Mouse (Mus musculus) limb, embryonic 13.5 days (tissue): ENCODE measurements around the gene Tas2r135. TPM values are rescaled to one million over a fixed set of nuclear protein-coding genes. Genes with fewer than 3 reads are reported as not detected.

Experiments used
- ATAC-seq: fragments of 200-750 bp; cut with Nextera tagmentation; 2 replicates; pipeline ENCODE4 v1.8.0; 2017; ENCODE audit warnings: low read depth, moderate number of reproducible peaks, moderate TSS enrichment; ENCODE audit not compliant: low FRiP score
- H3K27ac ChIP-seq: fragments of 300-500 bp; sonication (generic); 2 replicates; pipeline ENCODE4 v1.5.1; 2015; ENCODE audit warnings: inconsistent platforms, mild to moderate bottlenecking, moderate library complexity
- H3K27me3 ChIP-seq: fragments of 300-500 bp; sonication (generic); 2 replicates; pipeline ENCODE4 v1.6.1; 2015; ENCODE audit warnings: mild to moderate bottlenecking, inconsistent platforms
- H3K36me3 ChIP-seq: fragments of 300-500 bp; sonication (generic); 2 replicates; pipeline ENCODE4 v1.6.1; 2015; ENCODE audit warnings: inconsistent platforms, mild to moderate bottlenecking, moderate library complexity
- H3K4me1 ChIP-seq: fragments of 300-500 bp; sonication (generic); 2 replicates; pipeline ENCODE4 v1.6.1; 2015; ENCODE audit warnings: inconsistent platforms
- H3K4me2 ChIP-seq: fragments of 300-500 bp; sonication (generic); replicated peaks from 2 replicates; pipeline ENCODE4 v1.6.1; 2015; ENCODE audit warnings: inconsistent platforms, mild to moderate bottlenecking, moderate library complexity
- H3K4me3 ChIP-seq: fragments of 300-500 bp; sonication (generic); 2 replicates; pipeline ENCODE4 v1.5.1; 2015; ENCODE audit warnings: moderate library complexity, mild to moderate bottlenecking, inconsistent platforms
- H3K9ac ChIP-seq: fragments of 300-500 bp; sonication (generic); 2 replicates; pipeline ENCODE4 v1.6.1; 2015; ENCODE audit warnings: mild to moderate bottlenecking, inconsistent platforms
- H3K9me3 ChIP-seq: fragments of 300-500 bp; sonication (generic); 2 replicates; pipeline ENCODE4 v1.6.1; 2016; ENCODE audit warnings: inconsistent platforms
- WGBS: fragments of 180-500 bp; shearing (Covaris S2); methylation state at CpG from one replicate; pipeline ENCODE4 v1.1.7; 2015; 5-methylcytosine and 5-hydroxymethylcytosine counted together
- polyA plus RNA-seq: library from polyadenylated mRNA; unstranded; fragments of >200 nt; fragmentation: Nextera tagmentation; extraction: Ambion mirVana; gene quantifications from 2 replicates; pipeline ENCODE4 v1.2.1, GENCODE M21; 2015

Gene Tas2r135
- polyA plus RNA-seq, 1 experiment from 2014 or later = not detected

DNA sequence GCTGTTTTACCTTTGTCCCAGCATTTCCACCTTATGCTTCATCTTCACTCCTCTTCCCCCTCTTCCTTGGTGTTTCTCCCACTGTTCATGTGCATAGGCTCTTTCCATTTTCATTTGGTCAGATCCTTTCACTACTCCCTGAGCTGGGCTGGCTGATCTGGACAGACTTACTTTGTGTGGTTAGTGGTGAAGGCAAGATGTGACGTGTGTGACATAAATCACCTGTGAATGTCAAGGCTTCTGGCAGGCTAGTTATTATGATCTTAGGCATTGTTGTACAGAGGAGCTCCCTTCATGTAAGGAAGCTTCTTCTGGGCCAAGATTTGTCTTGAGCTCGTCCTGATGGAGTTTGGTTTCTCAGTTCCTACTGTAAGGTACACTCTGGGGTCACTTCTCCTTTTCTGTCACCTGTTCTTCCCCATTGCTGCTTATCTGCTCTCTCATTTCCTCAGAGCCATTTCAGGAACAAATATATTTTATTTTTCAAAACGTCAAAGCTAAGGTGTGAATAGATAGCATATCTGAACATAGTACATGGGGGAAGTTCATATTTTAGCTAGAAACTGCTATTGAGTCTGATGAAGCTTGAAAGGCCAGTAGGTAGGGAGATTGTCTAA lies 8.1 kb upstream of the Tas2r135 start:
- H3K9ac ChIP-seq = no peak overlapping the region
- WGBS = 66% methylated on average over 3 of the region's 3 CpGs
- H3K4me2 ChIP-seq = no peak overlapping the region
- no peak for ATAC-seq
- no peaks in the 10 kb centered on the region for H3K27me3 ChIP-seq
- 0 out of 2 replicates have a peak, but pooled peaks cover under 1% of the 10 kb centered on the region for H3K4me1 ChIP-seq
- no peak overlapping the region for H3K4me3 ChIP-seq
- H3K27ac ChIP-seq = no peak overlapping the region
- H3K9me3 ChIP-seq = no peaks in the 10 kb centered on the region
- no peaks in the 10 kb centered on the region for H3K36me3 ChIP-seq

DNA sequence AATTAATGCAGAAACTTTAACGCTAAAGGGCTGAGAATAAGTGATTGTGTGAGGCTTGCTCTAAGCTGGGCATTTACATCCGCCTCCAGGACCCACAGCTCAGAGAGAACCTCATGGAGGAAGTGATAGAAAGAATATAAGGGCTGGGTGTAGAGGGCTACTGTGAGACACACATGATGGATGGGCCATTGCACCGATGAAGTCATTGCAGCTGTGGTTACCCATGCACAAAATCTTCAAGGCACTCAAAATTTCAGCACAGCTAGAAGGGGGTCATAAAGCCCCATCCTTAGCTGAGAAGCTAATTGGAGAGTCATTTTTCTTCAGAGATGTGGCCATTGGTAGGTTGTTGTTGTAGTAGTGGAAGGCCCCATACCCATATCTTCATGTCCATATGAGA lies 6.9 kb upstream of the Tas2r135 start:
- no peaks in the 10 kb centered on the region for H3K27me3 ChIP-seq
- 85% methylated on average over 3 of the region's 3 CpGs for WGBS
- H3K36me3 ChIP-seq = no peaks in the 10 kb centered on the region
- no peak overlapping the region for H3K4me3 ChIP-seq
- H3K9ac ChIP-seq = no peak overlapping the region
- H3K27ac ChIP-seq = no peak overlapping the region
- no peaks in the 10 kb centered on the region for H3K4me1 ChIP-seq
- H3K4me2 ChIP-seq = no peak overlapping the region
- ATAC-seq = no peak
- no peaks in the 10 kb centered on the region for H3K9me3 ChIP-seq

DNA sequence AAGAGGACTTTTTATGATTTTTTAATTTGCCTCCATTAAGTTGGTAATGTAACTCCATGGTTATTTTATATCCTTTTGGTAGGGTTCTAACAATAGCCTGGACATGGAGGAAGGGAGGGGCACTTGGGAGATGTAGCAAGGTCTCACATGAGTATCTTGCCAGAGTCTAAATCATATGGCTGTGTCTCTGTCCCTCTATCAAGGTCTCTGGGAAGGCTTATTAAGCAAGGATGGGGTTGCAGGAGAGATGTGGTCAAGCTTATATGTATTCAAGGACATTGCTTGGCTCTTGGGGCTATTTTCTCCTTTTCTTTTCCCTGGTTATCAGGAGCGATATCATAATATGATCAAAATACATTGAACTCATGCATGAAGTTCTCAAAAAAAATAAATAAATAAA lies 6.2 kb upstream of the Tas2r135 start:
- no peak for ATAC-seq
- 81% methylated on average over 1 of the region's 1 CpGs for WGBS
- Histone ChIP-seq H3K4me3 (no peak overlapping the region), H3K9ac (no peak overlapping the region), H3K4me1 (no peaks in the 10 kb centered on the region), H3K27ac (no peak overlapping the region), H3K27me3 (no peaks in the 10 kb centered on the region), H3K36me3 (no peaks in the 10 kb centered on the region), H3K9me3 (no peaks in the 10 kb centered on the region), H3K4me2 (no peak overlapping the region)

DNA sequence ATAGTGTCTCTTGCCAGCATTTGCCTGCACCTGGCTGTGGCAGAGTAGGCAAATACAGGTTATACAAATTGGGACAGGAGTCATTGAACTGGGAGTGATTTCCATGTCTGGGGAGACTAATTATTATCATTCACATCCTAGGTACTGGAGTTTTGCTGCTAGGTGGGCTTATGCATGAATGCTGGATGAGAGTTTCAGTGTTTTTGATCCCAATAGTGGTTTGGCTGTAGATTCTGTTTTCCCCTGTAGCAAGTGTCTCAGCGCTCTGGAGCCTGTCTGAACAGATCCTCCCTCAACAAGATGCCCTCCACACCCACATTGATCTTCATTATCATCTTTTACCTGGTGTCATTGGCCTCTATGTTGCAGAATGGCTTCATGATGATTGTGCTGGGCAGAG lies 5.3 kb upstream of the Tas2r135 start, which contains the start of gene Tas2r143:
TSS of gene Tas2r143 (plus strand) at position 301 of the 400 bp plus-strand sequence.
- no peak for ATAC-seq
- Histone ChIP-seq H3K36me3 (no peaks in the 10 kb centered on the region), H3K4me3 (no peak within 1 kb of the TSS), H3K27me3 (no peaks in the 10 kb centered on the region), H3K9ac (no peak within 1 kb of the TSS), H3K27ac (no peak within 1 kb of the TSS), H3K4me2 (no peak within 1 kb of the TSS), H3K4me1 (no peaks in the 10 kb centered on the region), H3K9me3 (no peaks in the 10 kb centered on the region)
- 78% methylated on average over 1 of the region's 1 CpGs for WGBS

DNA sequence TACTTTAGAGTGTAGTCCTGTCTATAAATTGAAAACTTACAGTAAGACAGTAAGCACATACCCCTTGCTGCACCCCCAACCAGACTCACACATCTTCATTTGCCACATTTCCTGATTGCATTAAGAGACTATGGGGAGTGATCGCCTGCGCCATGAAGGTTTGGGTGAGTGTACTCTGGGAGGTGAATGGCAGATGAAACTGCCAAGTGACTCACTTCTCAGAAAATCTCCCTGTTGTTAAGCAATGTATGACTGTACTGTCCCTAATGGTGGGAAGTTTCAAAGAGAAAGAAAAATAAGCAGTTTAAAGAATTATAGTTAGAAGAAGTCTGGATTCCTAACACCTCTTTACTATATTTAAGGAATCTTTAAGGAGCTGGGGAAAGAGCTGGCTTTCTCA lies 14.2 kb downstream of the Tas2r135 start:
- Histone ChIP-seq H3K36me3 (no peaks in the 10 kb centered on the region), H3K4me2 (no peak overlapping the region), H3K27me3 (no peaks in the 10 kb centered on the region), H3K9me3 (no peaks in the 10 kb centered on the region), H3K4me3 (no peak overlapping the region), H3K27ac (no peak overlapping the region), H3K9ac (no peak overlapping the region), H3K4me1 (no peaks in the 10 kb centered on the region)
- no peak for ATAC-seq
- WGBS = 90% methylated on average over 2 of the region's 2 CpGs

DNA sequence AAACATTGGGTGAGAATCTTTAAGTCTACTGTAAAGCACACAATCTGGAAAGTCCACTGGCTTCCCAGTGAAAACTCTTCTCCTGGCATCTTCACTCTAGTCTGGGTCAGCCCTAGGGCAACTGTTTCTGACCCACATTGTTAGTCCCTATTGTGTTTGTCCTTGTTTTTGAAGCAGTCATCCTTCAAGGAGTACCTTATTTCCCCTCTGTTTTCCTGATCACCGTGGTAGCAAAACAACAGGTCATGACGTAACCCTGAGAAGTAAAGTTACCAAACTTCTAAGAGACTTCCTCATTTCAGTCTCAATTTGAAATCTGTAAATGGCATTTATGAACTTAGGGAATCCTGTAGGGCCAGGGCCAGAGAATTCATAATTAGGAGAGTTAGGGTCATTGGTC lies 16.2 kb downstream of the Tas2r135 start:
- H3K4me1 ChIP-seq = no peaks in the 10 kb centered on the region
- ATAC-seq = no peak
- no peak overlapping the region for H3K4me2 ChIP-seq
- H3K9me3 ChIP-seq = no peaks in the 10 kb centered on the region
- H3K27me3 ChIP-seq = no peaks in the 10 kb centered on the region
- H3K9ac ChIP-seq = no peak overlapping the region
- WGBS = 82% methylated on average over 2 of the region's 2 CpGs
- H3K4me3 ChIP-seq = no peak overlapping the region
- no peaks in the 10 kb centered on the region for H3K36me3 ChIP-seq
- no peak overlapping the region for H3K27ac ChIP-seq

DNA sequence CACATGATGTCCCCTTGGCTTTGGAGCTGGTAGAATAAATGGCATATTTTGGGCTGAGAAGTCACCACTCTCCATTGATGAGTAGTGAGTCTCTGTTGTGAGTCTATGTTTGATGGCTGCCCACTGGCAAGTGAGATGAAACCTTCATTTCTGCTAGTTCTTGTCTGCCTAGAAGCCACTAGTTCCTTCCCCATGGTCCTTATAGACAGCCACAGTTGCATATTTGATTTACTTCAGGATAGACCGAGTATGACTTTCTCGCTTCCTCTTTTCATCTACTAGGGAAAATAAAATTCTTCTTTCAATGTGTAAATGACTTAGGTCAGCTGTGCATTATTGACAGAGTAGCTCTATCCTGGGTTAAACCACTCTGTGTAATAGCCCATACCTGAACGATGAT lies 19.2 kb downstream of the Tas2r135 start:
- no peaks in the 10 kb centered on the region for H3K36me3 ChIP-seq
- no peak for ATAC-seq
- no peak overlapping the region for H3K27ac ChIP-seq
- no peak overlapping the region for H3K4me2 ChIP-seq
- no peaks in the 10 kb centered on the region for H3K9me3 ChIP-seq
- 88% methylated on average over 3 of the region's 3 CpGs for WGBS
- no peaks in the 10 kb centered on the region for H3K4me1 ChIP-seq
- no peaks in the 10 kb centered on the region for H3K27me3 ChIP-seq
- H3K4me3 ChIP-seq = no peak overlapping the region
- no peak overlapping the region for H3K9ac ChIP-seq

DNA sequence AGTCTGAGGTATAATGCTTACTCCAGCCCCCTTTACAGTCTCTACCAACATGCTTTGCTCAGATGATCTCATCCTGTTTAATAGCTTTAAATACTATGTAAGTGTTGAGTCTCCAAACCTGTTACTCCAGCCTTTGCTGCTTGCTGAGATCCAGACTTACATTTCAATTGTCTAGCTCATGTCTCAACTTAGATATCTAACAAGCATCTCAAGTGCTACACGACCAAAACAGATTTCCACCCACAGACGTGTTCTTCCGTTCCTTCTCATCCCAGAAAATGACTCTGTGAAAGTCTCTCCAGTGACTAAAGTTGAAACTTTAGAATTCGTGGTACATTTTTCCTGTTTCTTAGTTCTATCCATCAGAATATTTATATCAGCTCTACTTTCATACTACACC lies 21.1 kb downstream of the Tas2r135 start:
- H3K9me3 ChIP-seq = no peaks in the 10 kb centered on the region

DNA sequence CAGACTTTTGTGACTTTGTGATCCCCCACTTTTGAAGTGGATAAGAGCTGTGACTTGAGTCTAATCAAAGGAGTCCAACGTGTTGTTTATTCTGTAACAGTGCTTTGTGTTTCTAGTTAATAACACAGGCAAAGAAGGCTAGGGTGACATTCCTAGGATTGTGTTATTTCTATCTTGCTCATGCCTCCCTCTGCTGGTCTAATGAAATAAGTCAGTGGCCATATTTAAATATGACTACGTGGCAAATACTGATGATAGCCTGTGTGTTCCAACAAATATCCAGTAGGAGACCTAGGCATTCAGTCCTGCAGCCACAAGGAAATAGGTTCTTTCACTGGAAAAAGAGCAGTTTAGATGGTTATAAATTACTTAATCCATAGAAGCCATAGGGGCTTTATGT lies 28.3 kb downstream of the Tas2r135 start:
- no peak for ATAC-seq
- WGBS = 75% methylated on average over 2 of the region's 2 CpGs
- no peak overlapping the region for H3K27ac ChIP-seq
- H3K9ac ChIP-seq = no peak overlapping the region
- no peak overlapping the region for H3K4me3 ChIP-seq
- no peaks in the 10 kb centered on the region for H3K9me3 ChIP-seq
- H3K4me2 ChIP-seq = no peak overlapping the region
- H3K4me1 ChIP-seq = no peaks in the 10 kb centered on the region
- H3K27me3 ChIP-seq = no peaks in the 10 kb centered on the region
- no peaks in the 10 kb centered on the region for H3K36me3 ChIP-seq

More for the DNA sequence above, 21.1 kb downstream of the Tas2r135 start:
- ATAC-seq = no peak
- H3K27ac ChIP-seq = no peak overlapping the region
- H3K4me1 ChIP-seq = no peaks in the 10 kb centered on the region
- H3K4me3 ChIP-seq = no peak overlapping the region
- no peaks in the 10 kb centered on the region for H3K36me3 ChIP-seq
- WGBS = 83% methylated on average over 4 of the region's 4 CpGs
- no peaks in the 10 kb centered on the region for H3K27me3 ChIP-seq
- H3K4me2 ChIP-seq = no peak overlapping the region
- no peak overlapping the region for H3K9ac ChIP-seq

DNA sequence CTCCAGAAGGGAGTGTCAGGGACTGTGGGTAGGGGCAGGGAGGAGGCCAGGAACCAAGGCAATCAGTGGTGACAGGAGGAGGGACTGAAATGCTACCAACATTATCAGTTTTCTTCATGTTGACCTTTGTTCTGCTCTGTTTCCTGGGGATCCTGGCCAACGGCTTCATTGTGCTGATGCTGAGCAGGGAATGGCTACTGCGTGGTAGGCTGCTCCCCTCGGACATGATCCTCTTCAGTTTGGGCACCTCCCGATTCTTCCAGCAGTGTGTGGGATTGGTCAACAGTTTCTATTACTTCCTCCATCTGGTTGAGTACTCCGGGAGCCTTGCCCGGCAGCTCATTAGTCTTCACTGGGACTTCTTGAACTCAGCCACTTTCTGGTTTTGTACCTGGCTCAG lies 29.2 kb downstream of the Tas2r135 start, which contains the start of gene Tas2r126:
TSS of gene Tas2r126 (plus strand) at position 90 of the 400 bp plus-strand sequence.
- no peaks in the 10 kb centered on the region for H3K27me3 ChIP-seq
- no peak within 1 kb of the TSS for H3K4me2 ChIP-seq
- WGBS = 83% methylated on average over 6 of the region's 6 CpGs
- H3K4me3 ChIP-seq = no peak within 1 kb of the TSS
- H3K9me3 ChIP-seq = no peaks in the 10 kb centered on the region
- ATAC-seq = no peak
- no peak within 1 kb of the TSS for H3K9ac ChIP-seq
- no peak within 1 kb of the TSS for H3K27ac ChIP-seq
- H3K4me1 ChIP-seq = no peaks in the 10 kb centered on the region
- H3K36me3 ChIP-seq = no peaks in the 10 kb centered on the region

DNA sequence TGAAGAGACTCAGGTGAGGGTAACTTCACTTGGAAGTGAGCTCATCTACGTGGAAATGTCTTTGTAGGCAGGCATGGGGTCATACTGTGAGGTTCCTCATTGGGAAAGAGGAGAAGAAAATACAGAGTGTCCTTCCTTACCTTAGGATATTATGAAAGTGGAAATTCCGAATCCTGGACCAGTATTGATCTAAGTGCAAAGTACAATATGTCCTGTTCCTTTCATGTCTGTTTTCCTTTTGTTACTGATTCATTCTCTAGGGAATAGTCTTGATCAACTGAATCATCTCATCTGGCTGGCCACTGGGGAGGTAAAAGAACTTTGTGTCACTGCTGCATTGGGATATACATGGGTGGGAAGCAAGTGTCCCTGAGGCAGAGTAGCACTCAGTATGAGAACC lies 30.3 kb downstream of the Tas2r135 start:
- WGBS = 67% methylated on average over 2 of the region's 2 CpGs

DNA sequence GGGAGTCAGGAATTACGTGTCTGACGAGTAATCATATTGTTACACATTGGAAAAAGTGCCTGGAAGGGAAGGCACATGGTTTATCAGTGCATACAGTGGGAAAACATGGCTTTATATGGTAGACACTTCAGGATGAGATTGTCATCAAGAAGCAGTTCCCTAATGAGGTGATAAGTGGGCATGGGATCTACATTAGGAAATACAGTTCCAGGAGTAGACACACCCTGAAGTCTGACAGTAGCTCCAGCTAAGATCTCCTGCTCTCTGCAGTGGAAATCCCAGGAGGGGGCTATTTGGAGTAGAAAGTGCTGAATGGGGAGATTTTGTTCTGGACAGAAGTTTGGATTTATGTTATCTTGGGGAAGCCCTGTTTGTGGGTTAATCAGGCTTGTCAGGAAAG lies 36.2 kb downstream of the Tas2r135 start:
- no peaks in the 10 kb centered on the region for H3K27me3 ChIP-seq
- H3K9me3 ChIP-seq = no peaks in the 10 kb centered on the region
- H3K36me3 ChIP-seq = no peaks in the 10 kb centered on the region
- H3K4me1 ChIP-seq = no peaks in the 10 kb centered on the region
- no peak overlapping the region for H3K4me3 ChIP-seq
- no peak for ATAC-seq
- H3K4me2 ChIP-seq = no peak overlapping the region
- 73% methylated on average over 2 of the region's 2 CpGs for WGBS
- H3K9ac ChIP-seq = no peak overlapping the region
- no peak overlapping the region for H3K27ac ChIP-seq

More for the DNA sequence above, 30.3 kb downstream of the Tas2r135 start:
- no peaks in the 10 kb centered on the region for H3K36me3 ChIP-seq
- no peak overlapping the region for H3K4me3 ChIP-seq
- no peak for ATAC-seq
- no peaks in the 10 kb centered on the region for H3K27me3 ChIP-seq
- H3K4me2 ChIP-seq = no peak overlapping the region
- H3K9ac ChIP-seq = no peak overlapping the region
- H3K27ac ChIP-seq = no peak overlapping the region
- no peaks in the 10 kb centered on the region for H3K9me3 ChIP-seq
- no peaks in the 10 kb centered on the region for H3K4me1 ChIP-seq

DNA sequence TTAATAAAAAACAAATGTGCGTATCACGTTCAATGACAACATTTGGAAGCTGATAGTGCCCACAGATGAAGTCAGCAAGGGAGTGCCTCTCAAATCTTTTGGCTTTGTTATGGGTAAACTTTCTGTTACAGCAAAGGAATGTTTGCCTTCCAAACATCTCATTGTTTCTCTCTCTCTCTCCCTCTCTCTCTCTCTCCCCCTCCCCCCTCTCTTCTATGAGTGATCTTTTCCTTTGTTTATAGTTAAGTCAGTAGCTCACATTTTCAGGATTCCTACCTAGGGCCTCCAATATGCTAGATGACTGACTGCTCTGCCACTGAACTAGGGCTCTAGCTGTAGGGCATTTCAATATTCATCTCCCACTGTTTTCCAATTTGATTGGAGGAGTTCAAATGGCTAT lies 39.3 kb downstream of the Tas2r135 start:
- Histone ChIP-seq H3K4me3 (no peak overlapping the region), H3K4me2 (no peak overlapping the region), H3K4me1 (no peaks in the 10 kb centered on the region), H3K9ac (no peak overlapping the region), H3K36me3 (no peaks in the 10 kb centered on the region), H3K27me3 (no peaks in the 10 kb centered on the region), H3K9me3 (no peaks in the 10 kb centered on the region), H3K27ac (no peak overlapping the region)
- WGBS = 74% methylated on average over 2 of the region's 2 CpGs
- ATAC-seq = no peak
